Mouse (Mus musculus): ENCODE results near the gene Mup21. TPM values are rescaled to one million over a fixed set of nuclear protein-coding genes. Genes with fewer than 3 reads are reported as not detected.
"Not testable (repeated sequence)": the region's sequence is repeated elsewhere in the genome, so short reads cannot be mapped to it uniquely, and the experiment has no call there.

The Mup21 gene
- not detected in 2 replicates for polyA plus RNA-seq (2015; fragmentation: Nextera tagmentation; extraction: Ambion mirVana)

DNA sequence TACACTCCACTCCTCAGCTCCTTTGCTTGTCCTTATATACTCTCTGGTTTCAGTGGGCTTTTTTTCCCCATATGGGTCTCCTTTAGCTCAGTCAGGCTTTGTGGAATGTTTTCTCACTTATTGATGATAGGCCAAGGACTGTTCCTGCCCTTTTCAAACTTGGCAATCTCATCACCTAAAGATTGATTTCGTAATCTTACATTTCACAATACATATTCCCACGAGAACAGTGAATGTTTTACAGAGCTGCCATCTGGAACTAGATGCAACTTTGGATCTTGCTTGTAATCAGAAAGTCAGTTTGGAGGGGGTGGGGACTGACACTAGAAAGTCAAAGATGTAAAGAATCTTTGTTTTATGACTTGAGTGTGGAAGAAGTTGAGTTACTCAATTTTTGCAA, at the start of gene Mup21:
Mup21 (minus strand) TSS at position 53 of the 400 bp plus-strand sequence.
- no peak for ATAC-seq (replicated peaks; ENCODE audit: insufficient number of reproducible peaks, insufficient read depth, low FRiP score, low read depth)
- no peak within 1 kb of the TSS for H3K4me2 ChIP-seq
- no peak within 1 kb of the TSS for H3K4me3 ChIP-seq
- H3K9me3 ChIP-seq (replicated peaks), result no peaks in the 10 kb centered on the region
- no peaks in the 10 kb centered on the region for H3K36me3 ChIP-seq
- H3K9ac ChIP-seq, result no peak within 1 kb of the TSS
- H3K27ac ChIP-seq, result no peak within 1 kb of the TSS
- no peaks in the 10 kb centered on the region for H3K27me3 ChIP-seq
- H3K4me1 ChIP-seq (replicated peaks), result no peaks in the 10 kb centered on the region
- WGBS, result 69% methylated on average over 2 of the region's 2 CpGs

DNA sequence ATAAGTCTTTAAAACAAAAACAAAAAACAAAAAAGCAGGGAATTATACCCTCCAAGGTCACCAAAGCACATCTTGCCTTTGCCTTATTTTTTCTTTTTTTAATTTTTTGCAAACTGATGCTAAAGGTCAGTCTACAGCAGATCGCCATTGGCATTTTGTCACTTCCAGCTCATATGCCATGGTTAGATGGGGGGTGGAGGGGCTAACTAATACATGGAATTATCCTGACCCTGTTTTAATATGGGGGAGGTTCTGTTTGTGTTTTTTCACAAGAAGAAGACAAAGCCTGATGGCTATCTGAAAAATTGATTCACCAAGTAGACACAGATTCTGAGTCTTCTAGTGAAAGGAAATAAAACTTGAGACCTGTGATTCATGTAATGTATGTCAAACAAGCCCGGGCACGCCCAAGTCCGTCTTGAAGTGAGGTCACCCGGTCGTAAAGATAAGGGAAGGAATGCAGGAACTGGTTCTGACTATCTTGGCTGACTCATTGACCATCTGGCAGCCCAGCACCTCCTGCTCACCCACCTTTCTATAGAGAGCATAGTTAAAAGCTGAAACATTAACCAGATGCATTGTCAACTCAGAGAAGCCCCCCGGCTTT, 49.4 kb upstream of the Mup21 start:
- 48% methylated on average over 7 of the region's 7 CpGs for WGBS
- no peak overlapping the region for H3K9ac ChIP-seq
- H3K27me3 ChIP-seq, result no peaks in the 10 kb centered on the region
- H3K9me3 ChIP-seq (replicated peaks), result 0 out of 2 replicates have a peak, but pooled peaks cover 4% of the 10 kb centered on the region
- no peaks in the 10 kb centered on the region for H3K4me1 ChIP-seq (replicated peaks)
- no peak overlapping the region for H3K4me3 ChIP-seq
- no peak overlapping the region for H3K4me2 ChIP-seq
- no peak overlapping the region for H3K27ac ChIP-seq
- no peak for ATAC-seq (replicated peaks; ENCODE audit: insufficient number of reproducible peaks, insufficient read depth, low FRiP score, low read depth)
- peaks cover 79% of the 10 kb centered on the region for H3K36me3 ChIP-seq

DNA sequence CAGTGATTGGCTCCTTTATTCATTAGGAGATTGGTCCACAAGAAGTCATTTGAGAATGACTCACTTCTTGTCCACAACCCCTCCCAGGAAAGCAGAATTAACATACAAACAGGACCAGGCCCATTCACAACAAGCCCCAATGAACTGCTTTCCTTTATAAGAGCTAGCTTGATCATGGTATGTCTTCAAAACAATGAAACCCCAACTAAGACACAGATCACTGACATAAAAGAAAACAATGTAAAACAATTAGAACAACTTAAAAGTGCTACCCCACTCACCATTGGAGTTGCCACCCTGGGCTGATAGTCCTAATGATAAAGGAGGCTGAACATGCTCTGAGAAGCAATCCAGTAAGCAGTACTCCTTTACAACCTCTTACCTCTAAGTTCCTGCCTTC, 38.1 kb upstream of the Mup21 start:
- Histone ChIP-seq H3K4me3 (no peak overlapping the region), H3K27ac (no peak overlapping the region), H3K4me2 (no peak overlapping the region), H3K9me3 (replicated peaks) (peaks cover 45% of the 10 kb centered on the region), H3K4me1 (replicated peaks) (no peaks in the 10 kb centered on the region), H3K9ac (no peak overlapping the region), H3K27me3 (no peaks in the 10 kb centered on the region), H3K36me3 (peaks cover 52% of the 10 kb centered on the region)
- ATAC-seq (replicated peaks; ENCODE audit: insufficient number of reproducible peaks, insufficient read depth, low FRiP score, low read depth), result no peak

DNA sequence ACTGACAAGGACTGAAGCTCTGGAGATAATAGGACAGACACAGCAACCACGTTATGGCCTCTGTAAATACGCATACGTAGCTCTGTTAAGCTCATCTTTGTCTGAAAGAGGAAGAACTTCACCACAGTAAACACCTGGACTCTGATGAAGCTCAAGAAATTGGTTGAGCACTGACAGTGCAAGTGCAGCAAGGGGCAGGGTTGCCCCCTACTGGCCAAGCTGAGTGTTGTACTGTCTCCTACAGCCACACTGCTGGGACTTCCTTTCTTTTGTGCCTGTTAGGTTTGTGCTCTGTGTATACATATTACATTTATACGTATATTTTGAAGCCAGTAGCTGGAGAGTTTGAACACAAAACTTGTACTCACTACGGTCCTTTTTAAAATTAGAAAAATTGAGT, 26.6 kb upstream of the Mup21 start:
- WGBS, result 44% methylated on average over 5 of the region's 5 CpGs
- H3K9ac ChIP-seq, result no peak overlapping the region
- ATAC-seq (replicated peaks; ENCODE audit: insufficient number of reproducible peaks, insufficient read depth, low FRiP score, low read depth), result no peak
- H3K36me3 ChIP-seq, result no peaks in the 10 kb centered on the region
- no peaks in the 10 kb centered on the region for H3K4me1 ChIP-seq (replicated peaks)
- no peak overlapping the region for H3K4me2 ChIP-seq
- no peaks in the 10 kb centered on the region for H3K9me3 ChIP-seq (replicated peaks)
- H3K4me3 ChIP-seq, result no peak overlapping the region
- no peak overlapping the region for H3K27ac ChIP-seq
- no peaks in the 10 kb centered on the region for H3K27me3 ChIP-seq

DNA sequence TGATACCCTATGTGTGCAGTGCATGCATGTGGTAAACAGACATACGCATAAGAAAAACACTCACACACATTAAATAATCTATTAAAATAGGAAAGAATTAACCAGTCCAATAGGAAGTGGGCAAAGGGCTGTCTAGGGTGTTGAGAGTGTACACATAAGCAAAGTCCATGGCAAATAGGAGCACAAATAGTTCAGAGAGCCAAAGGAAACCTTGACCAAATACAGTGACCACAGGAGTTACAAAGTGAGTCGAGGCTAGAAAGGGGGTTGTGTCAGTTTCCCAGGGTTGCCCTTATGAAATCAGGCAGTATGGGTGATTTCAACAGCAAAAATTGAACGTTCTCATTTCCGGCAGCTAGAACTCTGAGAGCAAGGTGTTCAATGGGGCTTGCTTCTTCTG, 23.8 kb upstream of the Mup21 start:
- 78% methylated on average over 4 of the region's 4 CpGs for WGBS
- ATAC-seq (replicated peaks; ENCODE audit: insufficient number of reproducible peaks, insufficient read depth, low FRiP score, low read depth), result no peak

DNA sequence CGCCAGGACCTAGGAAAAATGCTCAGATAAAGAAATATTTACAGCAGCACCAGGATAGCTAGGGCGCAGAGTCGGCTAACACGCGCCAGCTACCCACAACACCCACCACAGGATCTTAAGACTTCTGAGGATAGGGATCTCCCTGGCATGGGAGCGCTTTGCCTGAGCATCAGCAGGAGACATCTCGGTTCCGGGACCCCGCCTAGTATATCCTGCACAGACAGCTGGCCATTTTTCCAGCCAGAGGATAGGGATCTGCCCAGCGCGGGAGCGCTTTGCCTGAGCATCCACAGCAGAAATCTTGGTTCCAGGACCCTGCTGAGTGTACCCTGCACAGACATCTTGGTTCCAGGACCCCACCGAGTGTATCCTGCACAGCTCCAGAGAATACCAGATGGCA, 17.0 kb upstream of the Mup21 start:
- not testable (repeated sequence) for H3K4me1 ChIP-seq (replicated peaks); H3K9me3 ChIP-seq (replicated peaks); H3K4me3 ChIP-seq; H3K27ac ChIP-seq; H3K4me2 ChIP-seq; H3K36me3 ChIP-seq; H3K27me3 ChIP-seq; H3K9ac ChIP-seq; ATAC-seq (replicated peaks; ENCODE audit: insufficient number of reproducible peaks, insufficient read depth, low FRiP score, low read depth)
- WGBS, result 85% methylated on average over 13 of the region's 13 CpGs

More for the DNA sequence above, 23.8 kb upstream of the Mup21 start:
- Histone ChIP-seq H3K36me3 (no peaks in the 10 kb centered on the region), H3K9me3 (replicated peaks) (no peaks in the 10 kb centered on the region), H3K9ac (no peak overlapping the region), H3K4me2 (no peak overlapping the region), H3K4me3 (no peak overlapping the region), H3K27me3 (no peaks in the 10 kb centered on the region), H3K27ac (no peak overlapping the region), H3K4me1 (replicated peaks) (no peaks in the 10 kb centered on the region)

DNA sequence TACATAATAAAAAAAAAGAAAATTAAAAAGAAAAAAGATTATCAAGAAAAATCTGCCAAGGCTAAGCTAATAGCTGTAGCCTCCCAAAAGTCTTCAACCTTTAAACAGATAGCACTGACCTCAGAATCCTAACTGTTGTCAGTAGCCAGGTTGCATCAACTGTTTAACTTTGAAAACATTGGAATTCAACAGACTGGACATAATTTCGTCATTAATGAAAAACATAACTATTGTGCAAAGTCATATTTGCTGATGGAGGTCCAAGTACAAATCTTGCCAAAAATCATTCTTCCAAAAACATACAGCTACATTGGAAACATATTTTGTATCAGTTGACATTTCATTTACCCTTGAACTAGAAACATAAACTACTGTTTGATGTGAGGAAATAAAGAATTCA, 7.7 kb upstream of the Mup21 start:
- no peaks in the 10 kb centered on the region for H3K27me3 ChIP-seq
- WGBS, result 51% methylated on average over 1 of the region's 1 CpGs

DNA sequence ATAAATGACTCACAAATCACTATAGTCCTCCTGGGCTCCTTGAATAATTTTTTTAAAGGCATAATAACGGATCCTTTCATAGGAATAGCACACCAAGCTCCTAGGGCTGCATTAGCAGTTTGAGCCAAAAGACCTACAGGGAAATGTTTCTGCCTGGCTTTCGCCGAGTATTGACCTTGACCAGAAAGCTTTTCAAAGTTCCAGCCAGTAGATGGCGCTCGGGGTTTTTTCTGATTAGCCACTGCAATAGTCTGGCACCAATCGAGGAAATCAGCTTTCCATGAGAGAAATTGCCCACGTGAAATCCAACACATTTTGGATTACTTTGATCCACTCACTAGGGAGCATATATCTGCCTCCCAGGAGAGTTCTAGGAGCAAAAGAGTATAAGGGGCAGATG, 17.0 kb downstream of the Mup21 start:
- ATAC-seq (replicated peaks; ENCODE audit: insufficient number of reproducible peaks, insufficient read depth, low FRiP score, low read depth), result no peak
- H3K27ac ChIP-seq, result no peak overlapping the region
- peaks cover 4% of the 10 kb centered on the region; the same call in 1 of the 2 replicates for H3K9me3 ChIP-seq (replicated peaks)
- H3K4me1 ChIP-seq (replicated peaks), result no peaks in the 10 kb centered on the region
- H3K9ac ChIP-seq, result no peak overlapping the region
- H3K4me2 ChIP-seq, result no peak overlapping the region
- H3K4me3 ChIP-seq, result no peak overlapping the region
- H3K27me3 ChIP-seq, result no peaks in the 10 kb centered on the region
- no peaks in the 10 kb centered on the region for H3K36me3 ChIP-seq
- 55% methylated on average over 7 of the region's 7 CpGs for WGBS

More for the DNA sequence above, 7.7 kb upstream of the Mup21 start:
- Histone ChIP-seq H3K4me3 (no peak overlapping the region), H3K4me2 (no peak overlapping the region), H3K27ac (no peak overlapping the region), H3K9ac (no peak overlapping the region), H3K9me3 (replicated peaks) (no peaks in the 10 kb centered on the region), H3K36me3 (no peaks in the 10 kb centered on the region), H3K4me1 (replicated peaks) (no peaks in the 10 kb centered on the region)
- no peak for ATAC-seq (replicated peaks; ENCODE audit: insufficient number of reproducible peaks, insufficient read depth, low FRiP score, low read depth)

DNA sequence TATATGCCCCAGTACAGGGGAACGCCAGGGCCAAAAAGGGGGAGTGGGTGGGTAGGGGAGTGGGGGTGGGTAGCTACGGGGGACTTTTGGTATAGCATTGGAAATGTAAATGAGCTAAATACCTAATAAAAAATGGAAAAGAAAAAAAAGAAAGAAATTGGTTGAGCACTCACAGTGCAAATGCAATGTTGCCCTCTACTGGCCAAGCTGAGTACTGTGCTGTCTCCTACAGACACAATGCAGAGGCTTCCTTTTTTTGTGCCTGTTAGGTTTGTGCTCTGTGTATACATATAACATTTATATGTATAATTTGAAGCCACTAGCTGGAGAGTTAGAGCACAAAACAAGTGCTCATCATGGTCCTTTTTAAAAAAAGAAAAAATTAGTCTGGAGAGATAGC, 47.3 kb downstream of the Mup21 start:
- not testable (repeated sequence) for H3K4me3 ChIP-seq
- 64% methylated on average over 2 of the region's 2 CpGs for WGBS

More for the DNA sequence above, 47.3 kb downstream of the Mup21 start:
- not testable (repeated sequence) for ATAC-seq (replicated peaks; ENCODE audit: insufficient number of reproducible peaks, insufficient read depth, low FRiP score, low read depth); H3K4me2 ChIP-seq; H3K27me3 ChIP-seq; H3K9me3 ChIP-seq (replicated peaks); H3K36me3 ChIP-seq; H3K27ac ChIP-seq; H3K4me1 ChIP-seq (replicated peaks); H3K9ac ChIP-seq

Other genes starting within 250 kb of the Mup21 start
- gene Mup20, start 96.7 kb downstream of the Mup21 start, polyA plus RNA-seq (2015; fragmentation: Nextera tagmentation; extraction: Ambion mirVana), result not detected in 2 replicates
- gene Mup3, start 63.5 kb downstream of the Mup21 start, polyA plus RNA-seq (2015; fragmentation: Nextera tagmentation; extraction: Ambion mirVana), result not detected in 2 replicates
- gene Zfp37, start 80.2 kb upstream of the Mup21 start, polyA plus RNA-seq (2015; fragmentation: Nextera tagmentation; extraction: Ambion mirVana), result 5.3 and 6.0 TPM in 2 replicates
- gene Slc31a2, start 111.7 kb upstream of the Mup21 start, polyA plus RNA-seq (2015; fragmentation: Nextera tagmentation; extraction: Ambion mirVana), result 22.2 and 27.3 TPM in 2 replicates
- 15.2 and 19.6 TPM in 2 replicates for gene Fkbp15, start 209.7 kb upstream of the Mup21 start, polyA plus RNA-seq (2015; fragmentation: Nextera tagmentation; extraction: Ambion mirVana)
- gene Slc31a1, start 209.9 kb upstream of the Mup21 start, polyA plus RNA-seq (2015; fragmentation: Nextera tagmentation; extraction: Ambion mirVana), result 34.9 and 41.0 TPM in 2 replicates